Mouse (Mus musculus) ovary, postnatal 10 days (tissue): Measurements from ENCODE around the gene Samd7.

ENCODE experiments used
- DNase-seq: peaks from one replicate; pipeline ENCODE4 v3.0.0; 2022; ENCODE audit warnings: low spot score

Samd7 gene

DNA sequence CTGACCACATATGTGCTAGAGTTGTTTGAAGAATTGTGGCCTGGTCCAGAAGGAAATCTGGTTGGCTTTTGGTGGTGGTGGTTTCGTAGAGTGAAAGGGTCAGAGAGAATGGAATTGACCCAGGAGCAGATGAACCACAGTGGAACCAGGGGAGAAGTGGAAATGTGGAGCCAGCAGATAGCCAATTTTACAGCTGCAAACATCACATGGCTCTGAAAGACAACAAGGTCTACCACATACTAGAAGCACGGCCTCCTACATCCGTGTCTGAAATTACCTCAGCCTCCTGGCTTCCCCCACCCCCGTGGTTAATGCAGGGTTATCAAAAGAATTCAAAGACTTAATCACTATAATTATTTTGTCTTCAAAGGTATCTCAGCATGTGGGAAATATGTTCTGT is 18.8 kb downstream of the Samd7 start:
- no peak for DNase-seq

DNA sequence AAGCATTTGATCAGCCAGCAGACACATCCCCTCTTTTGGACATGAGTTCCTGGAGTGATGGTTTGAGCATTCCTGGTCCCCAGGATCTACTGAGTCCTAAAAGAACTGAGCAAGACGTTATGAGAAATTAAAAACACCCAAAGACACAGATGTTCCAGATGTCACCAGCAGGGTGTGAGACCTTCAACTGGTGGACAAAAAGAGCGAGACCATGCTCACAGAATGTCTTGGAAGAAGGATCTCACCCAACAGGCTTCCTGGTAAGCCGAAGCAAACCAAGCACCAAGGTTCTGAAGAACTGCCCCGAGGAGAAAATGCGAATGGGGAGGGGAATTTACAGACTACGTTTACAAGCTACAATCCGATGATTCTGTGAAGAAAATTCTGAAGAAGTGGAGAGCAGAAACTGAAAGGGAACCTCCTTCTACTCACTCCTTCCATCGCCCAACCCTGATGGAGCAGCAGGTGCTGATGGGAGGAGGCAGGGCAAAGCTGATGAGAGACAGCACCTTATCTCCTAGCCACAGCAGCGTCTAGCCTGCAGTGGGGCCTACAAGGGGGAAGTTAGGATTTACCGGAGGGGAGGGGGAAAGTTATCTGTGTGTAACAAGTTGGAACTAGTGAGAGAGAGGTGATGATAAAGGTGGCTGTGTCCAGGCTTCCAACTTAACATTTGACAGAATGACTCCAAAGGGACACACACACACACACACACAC is 19.4 kb downstream of the Samd7 start:
- DNase-seq = no peak

GRCm38 (mm10) chr3:30766177-30766576 is 20.1 kb downstream of the Samd7 start:
- DNase-seq = no peak

- DNase-seq = no peak
Observed at GRCm38 (mm10) chr3:30767271-30767670, 21.2 kb downstream of the Samd7 start.

- DNase-seq = no peak
Observed at GRCm38 (mm10) chr3:30769755-30770515, 23.8 kb downstream of the Samd7 start.

DNA sequence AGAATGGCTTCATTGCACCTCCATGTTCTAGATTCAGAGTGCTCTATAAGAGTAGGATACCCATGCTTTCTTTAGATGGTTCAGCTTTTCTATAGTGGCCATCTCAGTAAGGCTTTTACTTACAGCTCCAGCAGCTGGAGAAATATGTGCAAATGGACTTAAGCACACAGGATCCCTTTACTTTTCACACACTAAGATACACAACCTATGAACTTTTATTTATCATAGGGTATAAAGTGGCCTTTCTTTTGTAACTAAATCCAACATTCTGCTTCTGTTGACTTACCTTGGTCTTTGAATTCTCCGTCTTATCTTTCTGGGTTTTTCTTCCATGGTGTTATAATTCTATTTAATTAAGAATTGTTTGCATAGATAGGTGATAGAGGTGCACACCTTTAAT is 25.5 kb downstream of the Samd7 start:
- DNase-seq = no peak

DNA sequence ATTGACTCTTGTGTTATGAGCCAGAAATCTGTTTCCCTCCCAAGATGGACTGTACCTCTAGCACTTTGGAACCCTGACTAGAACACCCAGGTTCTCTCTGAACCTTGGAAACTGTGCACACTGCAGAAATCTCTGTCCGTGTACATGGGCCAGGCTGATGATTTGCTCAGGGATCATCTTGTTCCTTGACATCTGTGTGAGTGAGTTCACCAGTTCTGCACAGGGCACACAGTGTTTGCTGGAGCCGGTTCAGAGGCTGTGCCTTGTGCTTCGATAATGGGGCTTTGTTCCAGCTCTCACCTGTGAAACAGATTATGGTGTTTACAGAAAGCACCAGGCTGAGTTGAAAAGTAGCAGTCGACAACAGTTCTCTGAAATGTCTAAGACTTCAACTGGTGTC is 26.5 kb downstream of the Samd7 start:
- DNase-seq = no peak

DNA sequence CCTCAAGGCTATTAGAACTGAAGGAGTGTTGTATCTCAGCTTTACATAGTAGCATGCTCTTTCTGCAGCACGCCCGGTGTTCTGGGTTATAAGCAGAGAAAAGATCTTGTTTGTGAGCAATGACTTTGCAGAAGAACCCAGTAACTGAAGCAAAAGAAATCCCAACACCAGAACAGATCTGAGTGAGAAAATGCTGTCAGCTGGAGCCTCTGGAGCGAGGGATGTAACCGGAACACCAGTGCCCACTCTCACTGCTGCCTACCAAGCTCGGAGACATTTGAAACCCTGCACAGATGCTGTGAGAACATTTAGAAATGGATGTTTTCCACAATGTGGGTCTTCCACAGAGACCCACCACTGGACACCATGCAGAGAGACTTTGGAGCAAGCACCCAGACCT is 28.6 kb downstream of the Samd7 start:
- no peak for DNase-seq

GRCm38 (mm10) chr3:30777984-30778383 is 31.9 kb downstream of the Samd7 start:
- no peak for DNase-seq

GRCm38 (mm10) chr3:30788531-30788930 is 42.4 kb downstream of the Samd7 start:
- no peak for DNase-seq

- peak; percentile 90 for DNase-seq
Observed at GRCm38 (mm10) chr3:30792737-30793402, 46.8 kb downstream of the Samd7 start, which contains the start of gene Sec62. Gene Sec62, plus strand, starts transcription at chr3:30792875.

DNA sequence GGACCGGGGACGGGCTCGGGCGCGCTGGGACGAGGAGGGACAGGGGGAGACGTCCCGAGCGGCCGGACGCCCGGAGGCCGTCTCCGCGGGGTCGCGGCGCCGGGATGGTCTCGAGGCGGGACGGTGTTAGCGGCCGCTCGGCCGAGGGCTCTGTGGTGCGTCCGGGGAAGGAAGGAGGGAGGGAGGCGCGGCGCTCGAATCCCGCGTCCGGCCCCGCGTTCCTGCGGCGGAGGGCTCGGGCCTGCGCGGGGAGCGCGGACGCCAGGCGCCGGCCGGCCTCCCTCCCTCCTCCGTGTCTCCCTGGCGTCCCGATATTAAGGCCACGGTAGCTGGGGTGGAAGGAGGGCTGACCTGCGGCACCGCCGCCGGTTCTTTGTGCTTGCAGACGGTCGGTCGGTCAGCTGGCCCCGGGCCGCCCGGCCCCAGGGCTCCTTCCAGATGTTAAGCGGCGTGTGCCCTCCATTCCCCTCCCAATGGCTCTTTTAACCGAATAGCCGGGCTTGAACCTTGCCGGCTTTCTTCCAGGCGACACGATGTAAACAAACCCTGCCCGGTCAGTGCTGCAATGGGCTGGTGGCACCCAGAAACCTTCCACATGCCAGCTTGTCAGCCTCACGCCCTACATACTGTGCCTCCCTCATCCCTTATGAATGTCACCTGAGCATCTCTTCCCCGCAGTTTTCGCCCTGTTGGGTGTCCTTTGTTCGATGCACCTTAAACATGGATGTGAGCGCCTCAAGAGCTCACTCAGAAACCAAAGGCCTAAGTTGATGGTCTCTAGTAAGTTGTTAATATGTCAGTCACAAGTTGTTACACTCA is 47.5 kb downstream of the Samd7 start:
- peak; percentile 11 for DNase-seq

DNA sequence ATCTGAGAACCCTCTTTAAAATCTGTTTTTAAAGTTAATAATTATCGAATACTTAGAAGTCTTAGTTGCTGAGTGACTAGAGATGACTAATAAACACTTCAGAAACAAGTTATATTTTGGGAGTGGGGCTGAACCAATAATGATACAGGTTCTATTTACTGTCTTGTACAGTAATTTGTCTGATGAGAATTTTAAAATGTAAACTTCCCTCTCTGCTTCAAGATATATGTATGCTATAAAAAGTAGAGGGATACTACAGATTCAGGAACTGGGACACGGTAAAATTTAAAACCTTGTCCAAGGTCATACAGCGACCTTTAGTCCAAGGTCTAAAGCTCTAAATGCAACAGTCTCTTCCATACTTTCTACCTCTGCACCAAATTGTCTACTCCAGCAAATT is 56.1 kb downstream of the Samd7 start:
- no peak for DNase-seq

- DNase-seq = no peak
Observed at GRCm38 (mm10) chr3:30812881-30813280, 66.8 kb downstream of the Samd7 start.
